Mouse (Mus musculus): Measurements from ENCODE around the gene St3gal6. TPM values are rescaled to one million over a fixed set of nuclear protein-coding genes. Genes with fewer than 3 reads are reported as not detected.
"Not testable (repeated sequence)": the region's sequence is repeated elsewhere in the genome, so short reads cannot be mapped to it uniquely, and the experiment has no call there.

St3gal6 gene
- polyA plus RNA-seq, 1 experiment, result 6.9 TPM

- no peak for DNase-seq (ENCODE audit: low read depth, low spot score)
- 75% methylated on average over 9 of the region's 9 CpGs for WGBS
These were observed 42.7 kb downstream of the St3gal6 start for GRCm38 (mm10) chr16:58481219-58481905.

GRCm38 (mm10) chr16:58479898-58480448, 44.1 kb downstream of the St3gal6 start:
- no peak for DNase-seq (ENCODE audit: low read depth, low spot score)
- 87% methylated on average over 4 of the region's 4 CpGs for WGBS

- no peak for DNase-seq (ENCODE audit: low read depth, low spot score)
- 32% methylated on average over 2 of the region's 2 CpGs for WGBS
These were observed 47.7 kb downstream of the St3gal6 start for GRCm38 (mm10) chr16:58476363-58476762.

- 44% methylated on average over 3 of the region's 3 CpGs for WGBS
- no peak for DNase-seq (ENCODE audit: low read depth, low spot score)
These were observed 48.4 kb downstream of the St3gal6 start for GRCm38 (mm10) chr16:58475544-58476154.

- DNase-seq (ENCODE audit: low read depth, low spot score), result no peak
- WGBS, result 74% methylated on average over 3 of the region's 3 CpGs
These were observed 49.2 kb downstream of the St3gal6 start for GRCm38 (mm10) chr16:58474875-58475274.

GRCm38 (mm10) chr16:58470841-58471240, 53.2 kb downstream of the St3gal6 start:
- 86% methylated on average over 4 of the region's 4 CpGs for WGBS

GRCm38 (mm10) chr16:58470061-58470460, 54.0 kb downstream of the St3gal6 start:
- DNase-seq (ENCODE audit: low read depth, low spot score), result no peak
- WGBS, result 65% methylated on average over 8 of the region's 8 CpGs

More at GRCm38 (mm10) chr16:58470841-58471240, 53.2 kb downstream of the St3gal6 start:
- DNase-seq (ENCODE audit: low read depth, low spot score), result no peak

GRCm38 (mm10) chr16:58465412-58465811, 58.6 kb downstream of the St3gal6 start:
- 64% methylated on average over 9 of the region's 9 CpGs for WGBS
- DNase-seq (ENCODE audit: low read depth, low spot score), result no peak

- 86% methylated on average over 14 of the region's 14 CpGs for WGBS
These were observed 60.0 kb downstream of the St3gal6 start for GRCm38 (mm10) chr16:58464051-58464450.

GRCm38 (mm10) chr16:58462519-58462918, 61.5 kb downstream of the St3gal6 start:
- WGBS, result 80% methylated on average over 2 of the region's 2 CpGs

More at GRCm38 (mm10) chr16:58464051-58464450, 60.0 kb downstream of the St3gal6 start:
- no peak for DNase-seq (ENCODE audit: low read depth, low spot score)

GRCm38 (mm10) chr16:58461856-58462518, 62.1 kb downstream of the St3gal6 start:
- 68% methylated on average over 2 of the region's 2 CpGs for WGBS
- no peak for DNase-seq (ENCODE audit: low read depth, low spot score)

More at GRCm38 (mm10) chr16:58462519-58462918, 61.5 kb downstream of the St3gal6 start:
- no peak for DNase-seq (ENCODE audit: low read depth, low spot score)

GRCm38 (mm10) chr16:58460386-58460785, 63.7 kb downstream of the St3gal6 start:
- no peak for DNase-seq (ENCODE audit: low read depth, low spot score)
- 84% methylated on average over 10 of the region's 10 CpGs for WGBS

- 28% methylated on average over 3 of the region's 3 CpGs for WGBS
- not testable (repeated sequence) for DNase-seq (ENCODE audit: low read depth, low spot score)
These were observed 64.1 kb downstream of the St3gal6 start for GRCm38 (mm10) chr16:58459966-58460365.

- no peak for DNase-seq (ENCODE audit: low read depth, low spot score)
- WGBS, result 79% methylated on average over 6 of the region's 6 CpGs
These were observed 67.1 kb downstream of the St3gal6 start for GRCm38 (mm10) chr16:58456991-58457390.

GRCm38 (mm10) chr16:58456445-58456844, 67.6 kb downstream of the St3gal6 start:
- 90% methylated on average over 5 of the region's 5 CpGs for WGBS

GRCm38 (mm10) chr16:58455118-58455517, 68.9 kb downstream of the St3gal6 start:
- WGBS, result 74% methylated on average over 5 of the region's 5 CpGs
- DNase-seq (ENCODE audit: low read depth, low spot score), result no peak

More at GRCm38 (mm10) chr16:58456445-58456844, 67.6 kb downstream of the St3gal6 start:
- no peak for DNase-seq (ENCODE audit: low read depth, low spot score)

- whole genome bisulfite sequencing, result 44% methylated on average over 8 of the region's 8 CpGs
- no peak for DNase-seq (ENCODE audit: low read depth, low spot score)
These were observed 69.4 kb downstream of the St3gal6 start for GRCm38 (mm10) chr16:58454617-58455016.

- DNase-seq (ENCODE audit: low read depth, low spot score), result no peak
These were observed 70.2 kb downstream of the St3gal6 start for GRCm38 (mm10) chr16:58453820-58454219.

- no peak for DNase-seq (ENCODE audit: low read depth, low spot score)
- WGBS, result 72% methylated on average over 3 of the region's 3 CpGs
These were observed 70.9 kb downstream of the St3gal6 start for GRCm38 (mm10) chr16:58453138-58453537.

- WGBS, result 94% methylated on average over 5 of the region's 5 CpGs
- no peak for DNase-seq (ENCODE audit: low read depth, low spot score)
These were observed 72.4 kb downstream of the St3gal6 start for GRCm38 (mm10) chr16:58451647-58452046.

All from large intestine, adult 2 months (tissue).